Mouse (Mus musculus): ENCODE measurements around the gene Tmem183a.

- TF ChIP-seq CTCF (IDR thresholded peaks at IDR 0.05; ENCODE audit: borderline replicate concordance, control insufficient read depth, extremely low read depth, insufficient read depth, low read length, poor library complexity) (no peak), POLR2A (IDR thresholded peaks at IDR 0.05; ENCODE audit: control insufficient read depth, extremely low read depth, insufficient read depth, low read length, poor library complexity) (no peak)
Measured at GRCm38 (mm10) chr1:134339757-134340619, 21.8 kb downstream of the Tmem183a start.
